Comparison of ENCODE assay signal across 26 mouse cellular contexts in genomic region chr6:94642048-94642447, GRCm38 (mm10).
"Had no signal": no experiment of that assay in that cellular context is flagged by ENCODE, and none has a peak within 500 bp of the region (broad histone marks: within the 10 kb centered on the region; RNA-seq: fewer than 3 reads in every experiment).

No protein-coding gene starts in this region.

- DNase-seq: gastrocnemius, postnatal 14 days; gastrocnemius, postnatal 36 days; heart, adult 11 months; heart, adult 2 months; heart, postnatal 14 days; heart, postnatal 36 days; kidney, adult 18-20 months; kidney, adult 8-10 months; kidney, postnatal 10 days; kidney, postnatal 25 days; kidney, postnatal 4 days; left cerebral cortex, postnatal 4 days had no signal

- ATAC-seq: hindbrain, embryonic 16.5 days; inflammation-experienced regulatory T-cells, adult 6 months; intestine, embryonic 15.5 days; intestine, postnatal 0 days; liver, embryonic 12.5 days had no signal

- H3K36me3 ChIP-seq: heart, embryonic 15.5 days; intestine, embryonic 15.5 days; limb, embryonic 15.5 days; liver, embryonic 12.5 days had no signal

- H3K4me3 ChIP-seq: heart, adult 2 months; heart, embryonic 13.5 days; heart, embryonic 15.5 days; intestine, embryonic 15.5 days; layer of hippocampus, adult 2 months; left cerebral cortex, adult 2 months; limb, embryonic 13.5 days; limb, embryonic 15.5 days; liver, embryonic 12.5 days had no signal

- H3K4me2 ChIP-seq: heart, embryonic 11.5 days; heart, embryonic 13.5 days; heart, embryonic 15.5 days; hindbrain, embryonic 14.5 days; intestine, embryonic 15.5 days; limb, embryonic 13.5 days; limb, embryonic 15.5 days; liver, embryonic 12.5 days had no signal

- H3K27me3 ChIP-seq: heart, embryonic 13.5 days; heart, embryonic 15.5 days; intestine, embryonic 15.5 days; limb, embryonic 13.5 days; limb, embryonic 15.5 days had no signal

- H3K27ac ChIP-seq: heart, adult 2 months; heart, embryonic 13.5 days; heart, embryonic 15.5 days; hindbrain, embryonic 14.5 days; intestine, embryonic 15.5 days; layer of hippocampus, adult 2 months; left cerebral cortex, adult 2 months; limb, embryonic 13.5 days; limb, embryonic 15.5 days; liver, embryonic 12.5 days; liver, embryonic 14.5 days had no signal
